Mouse (Mus musculus) megakaryocyte, embryonic 14.5 days (primary cell): ENCODE measurements around the gene Polr1d.

ENCODE experiments used
- FLI1 ChIP-seq: IDR thresholded peaks from 2 replicates; pipeline ENCODE4 v1.6.1; 2012; ENCODE audit warnings: low read length, inconsistent platforms, mixed read lengths
- GATA1 ChIP-seq: IDR thresholded peaks from 3 replicates; pipeline ENCODE4 v1.6.1; 2012; ENCODE audit warnings: mixed read lengths, low read length, inconsistent platforms, borderline replicate concordance

GRCm38 (mm10) chr5:147055572-147056245 is 21.1 kb upstream of the Polr1d start:
- TF ChIP-seq GATA1 (no peak), FLI1 (no peak)
